Mouse (Mus musculus) hindbrain, embryonic 11.5 days (tissue): ENCODE results near the gene Gm10775. TPM values are rescaled to one million over a fixed set of nuclear protein-coding genes. Genes with fewer than 3 reads are reported as not detected.

ENCODE experiments used
- ATAC-seq: fragments of 200-750 bp; cut with Nextera tagmentation; 2 replicates; pipeline ENCODE4 v1.8.0; 2017; ENCODE audit warnings: mild to moderate bottlenecking, moderate TSS enrichment, moderate library complexity; ENCODE audit not compliant: low FRiP score
- DNase-seq: peaks from one replicate; pipeline ENCODE4 v3.0.0-alpha.2; 2015; ENCODE audit warnings: low spot score
- H3K27ac ChIP-seq: fragments of 300-500 bp; sonication (generic); 2 replicates; pipeline ENCODE4 v1.5.1; 2014; ENCODE audit warnings: mild to moderate bottlenecking, low read depth, low read length
- H3K27me3 ChIP-seq: fragments of 300-500 bp; sonication (generic); 2 replicates; pipeline ENCODE4 v1.6.1; 2014; ENCODE audit warnings: mild to moderate bottlenecking, low read length, moderate library complexity, mixed read lengths; ENCODE audit not compliant: control insufficient read depth, insufficient read depth
- H3K36me3 ChIP-seq: fragments of 300-500 bp; sonication (generic); 2 replicates; pipeline ENCODE4 v1.6.1; 2014; ENCODE audit warnings: mild to moderate bottlenecking, low read length, moderate library complexity, mixed read lengths; ENCODE audit not compliant: control insufficient read depth, insufficient read depth
- H3K4me1 ChIP-seq: fragments of 300-500 bp; sonication (generic); replicated peaks from 2 replicates; pipeline ENCODE4 v1.6.1; 2014; ENCODE audit warnings: low read length, mixed read lengths; ENCODE audit not compliant: control insufficient read depth, insufficient read depth
- H3K4me2 ChIP-seq: fragments of 300-500 bp; sonication (generic); replicated peaks from 2 replicates; pipeline ENCODE4 v1.6.1; 2014; ENCODE audit warnings: mild to moderate bottlenecking, low read depth, low read length
- H3K4me3 ChIP-seq: fragments of 300-500 bp; sonication (generic); 2 replicates; pipeline ENCODE4 v1.5.1; 2014; ENCODE audit warnings: low read depth, low read length
- H3K9ac ChIP-seq: fragments of 300-500 bp; sonication (generic); 2 replicates; pipeline ENCODE4 v1.6.1; 2014; ENCODE audit warnings: low read depth, low read length
- H3K9me3 ChIP-seq: fragments of 300-500 bp; sonication (generic); 2 replicates; pipeline ENCODE4 v1.6.1; 2016; ENCODE audit warnings: low read length; ENCODE audit not compliant: control insufficient read depth
- WGBS: fragments of 180-500 bp; shearing (Covaris S2); extraction: QIAGEN DNeasy Blood & Tissue Kit; methylation state at CpG from one replicate; pipeline ENCODE4 v1.1.7; 2014; 5-methylcytosine and 5-hydroxymethylcytosine counted together
- polyA plus RNA-seq: library from polyadenylated mRNA; unstranded; fragments of >200 nt; fragmentation: Nextera tagmentation; extraction: Ambion mirVana; gene quantifications from 2 replicates; pipeline ENCODE4 v1.2.1, GENCODE M21; 2014

The Gm10775 gene
- polyA plus RNA-seq, 1 experiment from 2014 or later, result not detected

GRCm38 (mm10) chr13:65243273-65243672 is 16.1 kb upstream of the Gm10775 start:
- H3K27me3 ChIP-seq, result no peaks in the 10 kb centered on the region
- peaks cover 7% of the 10 kb centered on the region; the same call in 1 of the 2 replicates for H3K9me3 ChIP-seq
- H3K36me3 ChIP-seq, result peaks cover 2% of the 10 kb centered on the region; the same call in 1 of the 2 replicates
- no peak overlapping the region for H3K27ac ChIP-seq
- WGBS, result 98% methylated on average over 4 of the region's 4 CpGs
- H3K4me2 ChIP-seq, result no peak overlapping the region
- ATAC-seq, result no peak
- no peak for DNase-seq
- no peak overlapping the region for H3K4me3 ChIP-seq
- H3K9ac ChIP-seq, result no peak overlapping the region
- no peaks in the 10 kb centered on the region for H3K4me1 ChIP-seq

- Histone ChIP-seq H3K27me3 (peaks cover 4% of the 10 kb centered on the region; the same call in 1 of the 2 replicates), H3K9me3 (peaks cover 19% of the 10 kb centered on the region), H3K9ac (no peak overlapping the region), H3K4me2 (peak overlapping the region; percentile 25; the same call in 1 of the 2 replicates), H3K4me1 (no peaks in the 10 kb centered on the region), H3K36me3 (peaks cover 4% of the 10 kb centered on the region; the same call in 1 of the 2 replicates), H3K4me3 (peak overlapping the region; percentile 3; the same call in 1 of the 2 replicates), H3K27ac (no peak overlapping the region)
- ATAC-seq (peak; percentile 77), DNase-seq (peak; percentile 63)
- 28% methylated on average over 36 of the region's 36 CpGs for WGBS
Observed at GRCm38 (mm10) chr13:65258175-65258954, 974 bp upstream of the Gm10775 start.

- Histone ChIP-seq H3K9ac (no peak overlapping the region), H3K9me3 (peaks cover 30% of the 10 kb centered on the region), H3K27me3 (peaks cover 4% of the 10 kb centered on the region; the same call in 1 of the 2 replicates), H3K4me3 (no peak overlapping the region), H3K36me3 (peaks cover 5% of the 10 kb centered on the region; the same call in 1 of the 2 replicates), H3K4me1 (no peaks in the 10 kb centered on the region), H3K4me2 (no peak overlapping the region), H3K27ac (no peak overlapping the region)
- ATAC-seq, result no peak
- 91% methylated on average over 5 of the region's 5 CpGs for WGBS
- DNase-seq, result no peak
Observed at GRCm38 (mm10) chr13:65262086-65262485, 2.7 kb downstream of the Gm10775 start.

- no peak for DNase-seq
- peaks cover 18% of the 10 kb centered on the region for H3K9me3 ChIP-seq
- 17% methylated on average over 9 of the region's 9 CpGs for WGBS
- 0 out of 2 replicates have a peak, but pooled peaks cover 2% of the 10 kb centered on the region for H3K36me3 ChIP-seq
- H3K27ac ChIP-seq, result peak overlapping the region; percentile 48; the same call in 1 of the 2 replicates
- ATAC-seq, result peak; percentile 60
- peak overlapping the region; percentile 47 for H3K4me2 ChIP-seq
- no peaks in the 10 kb centered on the region for H3K27me3 ChIP-seq
- H3K4me1 ChIP-seq, result no peaks in the 10 kb centered on the region
- peak overlapping the region; percentile 73 for H3K9ac ChIP-seq
- H3K4me3 ChIP-seq, result peak overlapping the region; percentile 65
Observed at GRCm38 (mm10) chr13:65277994-65278382, 18.6 kb downstream of the Gm10775 start.

GRCm38 (mm10) chr13:65278383-65279341 is 19.3 kb downstream of the Gm10775 start, which contains the start of gene Zfp369:
TSS of gene Zfp369 (plus strand) at chr13:65278814.
- H3K9me3 ChIP-seq, result peaks cover 18% of the 10 kb centered on the region
- WGBS, result 1% methylated on average over 50 of the region's 50 CpGs
- 0 out of 2 replicates have a peak, but pooled peaks cover 2% of the 10 kb centered on the region for H3K36me3 ChIP-seq

GRCm38 (mm10) chr13:65286771-65287170 is 27.4 kb downstream of the Gm10775 start:
- Histone ChIP-seq H3K9ac (no peak overlapping the region), H3K4me1 (no peaks in the 10 kb centered on the region), H3K27me3 (no peaks in the 10 kb centered on the region), H3K36me3 (peaks cover 31% of the 10 kb centered on the region), H3K4me2 (no peak overlapping the region), H3K9me3 (peaks cover 37% of the 10 kb centered on the region), H3K4me3 (no peak overlapping the region), H3K27ac (no peak overlapping the region)
- DNase-seq (no peak), ATAC-seq (no peak)
- WGBS, result 95% methylated on average over 2 of the region's 2 CpGs

More at GRCm38 (mm10) chr13:65278383-65279341, 19.3 kb downstream of the Gm10775 start, which contains the start of gene Zfp369:
- ATAC-seq (peak; percentile 99), DNase-seq (peak; percentile 92)
- H3K4me2 ChIP-seq, result peak within 1 kb of the TSS; percentile 47
- H3K4me3 ChIP-seq, result peak within 1 kb of the TSS; percentile 65
- H3K9ac ChIP-seq, result peak within 1 kb of the TSS; percentile 73
- H3K27ac ChIP-seq, result peak within 1 kb of the TSS; percentile 48
- no peaks in the 10 kb centered on the region for H3K27me3 ChIP-seq
- H3K4me1 ChIP-seq, result no peaks in the 10 kb centered on the region

GRCm38 (mm10) chr13:65296354-65296753 is 37.0 kb downstream of the Gm10775 start:
- Histone ChIP-seq H3K36me3 (peaks cover 54% of the 10 kb centered on the region), H3K4me1 (no peaks in the 10 kb centered on the region), H3K9ac (no peak overlapping the region), H3K4me3 (no peak overlapping the region), H3K27me3 (no peaks in the 10 kb centered on the region), H3K9me3 (peaks cover 39% of the 10 kb centered on the region), H3K27ac (no peak overlapping the region), H3K4me2 (no peak overlapping the region)
- ATAC-seq (no peak), DNase-seq (no peak)
- 96% methylated on average over 4 of the region's 4 CpGs for WGBS
